Mouse (Mus musculus): ENCODE results near the gene Esp1.
"Not testable (repeated sequence)": the region's sequence is repeated elsewhere in the genome, so short reads cannot be mapped to it uniquely, and the experiment has no call there.

Gene Esp1

DNA sequence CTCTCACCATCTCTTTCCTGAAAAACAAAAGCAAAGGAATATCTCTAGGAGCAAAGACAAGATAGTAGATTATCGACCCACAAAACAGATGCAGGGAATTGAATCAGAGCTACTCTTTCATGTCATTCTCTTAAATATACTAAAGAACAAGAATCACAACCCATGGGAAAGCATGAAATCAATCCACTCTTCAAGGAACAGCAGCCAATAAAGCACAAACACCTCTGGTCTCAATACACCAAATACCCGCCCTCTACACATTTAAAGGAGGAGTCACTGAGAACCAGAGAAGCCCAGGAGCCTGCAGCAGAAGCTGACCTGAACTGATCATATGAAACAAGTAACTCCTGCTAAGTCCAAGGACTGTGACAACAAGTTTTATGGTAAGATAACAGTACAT lies at the start of gene Esp1:
Gene Esp1 (plus strand): TSS at position 301 of the 400 bp plus-strand sequence.
- in situ Hi-C loops (cut with MboI, MseI) = no loop called here

GRCm38 (mm10) chr17:40716273-40716672 lies 10.6 kb upstream of the Esp1 start:
- in situ Hi-C loops (cut with MboI, MseI) = no loop called here

GRCm38 (mm10) chr17:40717055-40717454 lies 9.9 kb upstream of the Esp1 start:
- in situ Hi-C loops (cut with MboI, MseI) = not testable (repeated sequence)

- in situ Hi-C loops (cut with MboI, MseI) = no loop called here
These were observed 4.4 kb downstream of the Esp1 start for GRCm38 (mm10) chr17:40731296-40731695.

GRCm38 (mm10) chr17:40731724-40732123 lies 4.8 kb downstream of the Esp1 start:
- in situ Hi-C loops (cut with MboI, MseI) = no loop called here

- in situ Hi-C loops (cut with MboI, MseI) = no loop called here
These were observed 36.7 kb downstream of the Esp1 start for GRCm38 (mm10) chr17:40763662-40764061.

- in situ Hi-C loops (cut with MboI, MseI) = no loop called here
These were observed 40.2 kb downstream of the Esp1 start for GRCm38 (mm10) chr17:40767120-40767519.

All from T-helper 1 cell (primary cell).